Mouse (Mus musculus) liver, embryonic 14.5 days (tissue): ENCODE data around the gene Zfp800.

Experiments
- CTCF ChIP-seq: IDR thresholded peaks from 2 replicates; pipeline ENCODE4 v1.5.1; 2016; ENCODE audit warnings: antibody characterized with exemption, low read depth, control low read depth
- EP300 ChIP-seq: IDR thresholded peaks from 2 replicates; pipeline ENCODE4 v1.6.1; 2016; ENCODE audit warnings: antibody characterized with exemption, low read depth

DNA sequence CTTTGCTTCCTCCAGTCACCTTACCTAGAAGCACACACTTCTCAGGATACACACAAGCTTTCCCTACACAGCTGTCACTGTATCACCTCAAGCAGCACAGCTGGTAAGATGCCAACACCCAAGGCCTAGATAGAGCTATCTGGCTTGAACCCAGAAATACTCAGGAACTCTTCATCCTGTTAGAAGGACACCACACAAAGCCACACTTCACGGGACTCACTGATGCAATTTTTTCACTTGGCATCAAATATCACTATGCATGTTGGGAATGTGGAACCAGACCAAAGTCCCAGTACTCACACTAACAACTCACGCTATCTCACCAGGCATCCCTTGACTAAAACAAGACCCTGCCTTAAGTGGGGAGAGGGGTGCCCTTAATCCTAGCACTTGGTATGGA lies 21.9 kb upstream of the Zfp800 start:
- no peak for TF ChIP-seq CTCF
- no peak for TF ChIP-seq EP300
